Mouse (Mus musculus) heart, embryonic 10.5 days (tissue): Measurements from ENCODE around the gene Tmem170b. TPM values are rescaled to one million over a fixed set of nuclear protein-coding genes. Genes with fewer than 3 reads are reported as not detected.
A peak's percentile ranks its signal among the peaks of the same experiment; 100 is the strongest.

ENCODE experiments used
- DNase-seq: peaks from one replicate; pipeline ENCODE4 v3.0.0-alpha.2; 2017; ENCODE audit warnings: low spot score
- H3K27ac ChIP-seq: fragments of 300-500 bp; sonication (generic); 2 replicates; pipeline ENCODE4 v1.5.1; 2016; ENCODE audit warnings: mild to moderate bottlenecking
- H3K27me3 ChIP-seq: fragments of 300-500 bp; sonication (generic); 2 replicates; pipeline ENCODE4 v1.6.1; 2016; ENCODE audit warnings: mild to moderate bottlenecking; ENCODE audit not compliant: poor library complexity, insufficient read depth, severe bottlenecking
- H3K36me3 ChIP-seq: fragments of 300-500 bp; sonication (generic); 2 replicates; pipeline ENCODE4 v1.6.1; 2016; ENCODE audit warnings: mild to moderate bottlenecking, moderate library complexity
- H3K4me1 ChIP-seq: fragments of 300-500 bp; sonication (generic); 2 replicates; pipeline ENCODE4 v1.6.1; 2016; ENCODE audit warnings: mild to moderate bottlenecking
- H3K4me3 ChIP-seq: fragments of 300-500 bp; sonication (generic); 2 replicates; pipeline ENCODE4 v1.5.1; 2016; ENCODE audit warnings: mild to moderate bottlenecking, moderate library complexity
- H3K9me3 ChIP-seq: fragments of 300-500 bp; sonication (generic); 2 replicates; pipeline ENCODE4 v1.6.1; 2016; ENCODE audit warnings: mild to moderate bottlenecking, moderate library complexity
- WGBS: fragments of 180-500 bp; shearing (Covaris S2); methylation state at CpG from one replicate; pipeline ENCODE4 v1.1.7; 2016; 5-methylcytosine and 5-hydroxymethylcytosine counted together
- polyA plus RNA-seq: library from polyadenylated mRNA; unstranded; fragments of >200 nt; fragmentation: Nextera tagmentation; extraction: Ambion mirVana; gene quantifications from 2 replicates; pipeline ENCODE4 v1.2.1, GENCODE M21; 2016

Gene Tmem170b
- polyA plus RNA-seq: 11.5 and 15.5 TPM in 2 replicates

DNA sequence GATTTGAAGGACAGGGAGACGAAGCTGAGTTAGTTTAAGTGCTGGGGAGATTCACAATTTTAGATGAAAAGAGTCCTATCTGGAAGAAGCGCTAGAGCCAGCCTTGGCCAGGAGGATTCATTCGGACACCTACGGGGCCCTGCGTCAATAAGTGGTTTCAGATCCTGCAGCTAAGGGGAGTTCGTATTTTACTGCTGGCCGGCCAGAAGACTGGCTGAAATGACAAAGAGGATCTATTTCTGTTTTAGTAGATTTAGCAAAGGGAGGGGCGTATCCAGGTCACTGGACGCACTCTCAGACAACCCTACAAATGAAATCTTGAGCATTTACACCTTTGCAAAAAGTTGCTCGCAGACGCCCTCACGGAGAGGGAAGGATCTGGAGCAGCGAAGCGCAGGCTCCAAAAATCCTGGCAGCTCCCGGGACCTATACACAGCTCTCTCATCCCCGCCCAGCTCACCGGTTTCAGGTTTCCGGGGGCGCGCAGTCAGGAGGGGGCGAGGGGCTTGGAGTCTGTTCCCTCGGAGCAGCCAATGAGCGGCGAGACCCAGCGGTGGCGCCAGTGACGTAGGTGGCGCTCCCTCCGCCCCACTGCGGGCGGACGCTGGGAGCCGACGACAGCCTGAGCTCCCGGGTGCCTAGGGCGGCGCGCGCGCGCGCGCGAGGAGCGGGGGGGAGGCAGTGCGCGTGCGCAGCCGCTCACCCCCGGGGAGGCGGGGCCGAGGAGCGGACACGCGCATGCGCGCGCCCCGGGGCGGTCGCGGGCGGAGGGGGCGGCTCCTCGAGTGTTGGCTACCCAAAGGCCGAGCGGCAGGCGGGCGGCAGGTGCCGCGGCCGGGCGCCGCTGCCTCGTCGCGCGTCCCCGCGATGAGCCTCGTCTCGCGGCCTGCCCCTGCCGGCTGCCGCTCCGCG is at the start of gene Tmem170b:
Tmem170b (plus strand) TSS at position 809 of the 912 bp plus-strand sequence.
- under 1% methylated on average over 85 of the region's 87 CpGs for WGBS
- Histone ChIP-seq H3K4me3 (peak within 1 kb of the TSS; percentile 95), H3K4me1 (peaks cover 4% of the 10 kb centered on the region; the same call in 1 of the 2 replicates), H3K27me3 (no peaks in the 10 kb centered on the region), H3K9me3 (no peaks in the 10 kb centered on the region), H3K27ac (peak within 1 kb of the TSS; percentile 98), H3K36me3 (no peaks in the 10 kb centered on the region)
- DNase-seq: peak; percentile 99

DNA sequence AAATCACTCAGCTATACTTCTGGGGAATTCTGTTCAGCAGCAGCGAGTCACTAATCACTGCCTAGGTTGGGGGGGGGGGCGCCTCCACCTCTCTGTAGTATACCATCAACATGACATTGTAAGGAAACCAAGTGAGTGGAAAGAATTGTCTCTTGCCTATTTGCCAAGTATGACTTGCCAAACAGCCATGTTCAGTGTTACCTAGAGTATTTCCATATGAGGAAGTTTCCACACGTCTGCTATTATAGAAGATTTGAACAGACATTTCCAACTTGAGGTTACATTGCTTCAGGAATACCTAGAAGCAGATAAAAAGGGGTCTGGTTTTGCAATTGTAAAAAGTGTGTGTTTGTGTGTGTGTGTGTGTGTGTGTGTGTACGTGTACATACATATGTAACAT is 44.7 kb upstream of the Tmem170b start:
- Histone ChIP-seq H3K36me3 (no peaks in the 10 kb centered on the region), H3K27ac (no peak overlapping the region), H3K4me3 (no peak overlapping the region), H3K4me1 (0 out of 2 replicates have a peak, but pooled peaks cover 2% of the 10 kb centered on the region), H3K9me3 (no peaks in the 10 kb centered on the region), H3K27me3 (peaks cover 8% of the 10 kb centered on the region; the same call in 1 of the 2 replicates)
- WGBS: 90% methylated on average over 4 of the region's 4 CpGs
- no peak for DNase-seq

DNA sequence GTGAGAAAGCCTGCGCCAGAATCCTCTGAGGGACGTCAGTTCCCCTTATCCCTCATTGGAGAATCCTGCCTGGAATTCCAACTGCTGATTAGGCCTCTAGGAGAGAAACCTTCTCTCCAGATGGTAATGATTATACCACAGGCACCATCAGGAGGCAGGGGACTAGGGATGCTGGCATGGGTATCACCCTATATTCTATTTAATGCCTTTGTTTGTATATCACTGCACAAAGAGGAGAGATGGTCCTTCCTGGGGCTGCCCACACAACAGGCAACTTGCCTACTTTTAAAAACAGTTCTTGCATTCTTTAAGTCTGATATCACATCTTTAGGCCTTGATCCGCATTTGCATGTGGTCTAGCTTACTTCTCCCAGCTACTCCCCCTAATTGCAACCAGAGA is 37.3 kb upstream of the Tmem170b start:
- H3K36me3 ChIP-seq: no peaks in the 10 kb centered on the region
- no peaks in the 10 kb centered on the region for H3K9me3 ChIP-seq
- H3K27ac ChIP-seq: no peak overlapping the region
- H3K4me1 ChIP-seq: no peaks in the 10 kb centered on the region
- peaks cover 17% of the 10 kb centered on the region; the same call in 1 of the 2 replicates for H3K27me3 ChIP-seq
- WGBS: 61% methylated on average over 3 of the region's 3 CpGs
- no peak for DNase-seq
- H3K4me3 ChIP-seq: no peak overlapping the region

DNA sequence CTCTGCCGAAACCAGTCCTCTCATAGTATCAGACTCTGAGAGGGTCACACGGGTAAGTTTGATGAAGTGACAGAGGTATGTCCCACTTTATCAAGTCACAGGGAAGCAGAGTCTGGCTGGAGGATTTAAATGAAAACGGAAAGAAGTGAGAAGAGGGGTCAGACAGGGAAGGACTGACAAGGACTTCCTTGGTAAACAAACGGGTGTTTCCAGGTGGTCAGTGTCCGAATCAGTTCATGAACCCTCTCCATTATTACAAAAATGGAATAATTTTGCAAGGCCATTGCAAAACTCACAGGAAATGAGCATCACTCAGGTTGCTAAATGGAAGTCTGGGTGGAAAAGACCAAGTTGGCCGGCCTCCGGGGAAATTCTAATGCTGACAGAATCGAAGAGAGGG is 36.8 kb upstream of the Tmem170b start:
- 65% methylated on average over 8 of the region's 8 CpGs for WGBS

DNA sequence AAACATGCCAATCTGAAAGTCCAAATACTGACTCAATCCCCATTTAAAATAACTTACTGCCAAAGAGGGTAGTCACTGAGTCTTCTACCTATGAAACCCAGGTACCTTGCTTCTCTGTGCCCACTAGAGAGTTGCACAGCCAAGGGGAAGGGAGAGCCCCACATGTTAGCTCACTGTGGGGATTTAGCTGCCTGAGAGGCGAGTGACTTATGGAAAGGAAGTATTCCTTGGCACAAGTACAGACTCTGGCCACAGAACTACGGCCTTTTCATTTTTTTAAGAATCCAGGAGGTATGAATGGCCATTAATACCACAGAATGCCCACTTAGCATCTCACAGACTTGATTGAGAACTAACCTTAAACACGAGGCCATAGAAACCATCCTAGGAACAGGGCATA is 35.9 kb upstream of the Tmem170b start:
- Histone ChIP-seq H3K27me3 (peaks cover 14% of the 10 kb centered on the region; the same call in 1 of the 2 replicates), H3K36me3 (no peaks in the 10 kb centered on the region), H3K4me1 (no peaks in the 10 kb centered on the region), H3K4me3 (no peak overlapping the region), H3K9me3 (no peaks in the 10 kb centered on the region), H3K27ac (no peak overlapping the region)
- whole genome bisulfite sequencing: 76% methylated on average over 3 of the region's 3 CpGs
- no peak for DNase-seq

More for the DNA sequence above, 36.8 kb upstream of the Tmem170b start:
- Histone ChIP-seq H3K27me3 (peaks cover 14% of the 10 kb centered on the region; the same call in 1 of the 2 replicates), H3K4me3 (no peak overlapping the region), H3K4me1 (no peaks in the 10 kb centered on the region), H3K36me3 (no peaks in the 10 kb centered on the region), H3K27ac (no peak overlapping the region), H3K9me3 (no peaks in the 10 kb centered on the region)
- no peak for DNase-seq

DNA sequence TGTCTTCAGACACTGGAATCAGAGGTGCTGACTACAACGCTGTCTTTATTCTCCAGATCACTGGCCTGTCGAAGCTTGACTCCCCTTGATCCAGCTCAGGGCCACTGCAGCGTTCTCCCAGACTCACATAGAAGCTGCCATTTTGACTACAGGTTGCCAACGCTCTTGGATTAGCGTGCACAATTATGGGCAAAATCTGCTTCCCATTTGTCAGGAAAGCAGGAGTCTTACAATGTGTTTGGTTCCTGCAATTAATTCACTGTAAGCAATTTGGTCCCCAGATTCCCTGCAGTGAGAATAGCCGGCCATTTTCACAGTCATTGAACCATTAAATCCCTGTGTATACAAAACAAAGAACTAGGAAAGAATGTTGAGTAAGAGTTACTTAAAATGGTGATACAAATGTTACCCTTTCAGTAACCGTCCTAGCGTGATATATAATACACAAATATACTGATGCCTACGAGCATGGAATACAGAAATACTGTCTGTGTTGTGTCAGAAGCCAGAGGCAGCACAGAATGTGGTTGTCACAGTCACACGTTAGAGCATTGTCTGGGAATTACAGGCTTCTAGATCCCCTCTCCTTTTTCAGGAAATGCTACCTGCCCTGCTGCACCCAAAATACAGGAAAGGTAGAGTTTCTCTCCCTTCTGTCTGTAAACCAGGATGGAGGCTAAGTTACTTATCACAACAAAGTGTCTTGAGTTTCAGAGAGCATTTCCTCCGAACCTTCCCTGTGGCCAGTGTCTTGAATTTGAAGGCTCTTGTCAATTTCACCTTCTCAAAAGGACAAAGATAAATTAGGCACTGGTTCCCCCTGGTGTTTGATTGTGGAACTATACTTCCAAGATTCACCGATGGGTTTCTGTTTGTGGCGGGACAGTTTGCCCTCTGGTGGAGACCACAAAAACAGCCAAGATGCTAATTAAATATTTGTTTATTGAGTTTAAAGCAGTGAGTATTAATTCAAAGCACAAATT is 34.0 kb upstream of the Tmem170b start:
- Histone ChIP-seq H3K4me3 (no peak overlapping the region), H3K27ac (no peak overlapping the region), H3K9me3 (no peaks in the 10 kb centered on the region), H3K4me1 (no peaks in the 10 kb centered on the region), H3K36me3 (no peaks in the 10 kb centered on the region), H3K27me3 (peaks cover 14% of the 10 kb centered on the region; the same call in 1 of the 2 replicates)
- WGBS: 47% methylated on average over 13 of the region's 13 CpGs
- DNase-seq: no peak

DNA sequence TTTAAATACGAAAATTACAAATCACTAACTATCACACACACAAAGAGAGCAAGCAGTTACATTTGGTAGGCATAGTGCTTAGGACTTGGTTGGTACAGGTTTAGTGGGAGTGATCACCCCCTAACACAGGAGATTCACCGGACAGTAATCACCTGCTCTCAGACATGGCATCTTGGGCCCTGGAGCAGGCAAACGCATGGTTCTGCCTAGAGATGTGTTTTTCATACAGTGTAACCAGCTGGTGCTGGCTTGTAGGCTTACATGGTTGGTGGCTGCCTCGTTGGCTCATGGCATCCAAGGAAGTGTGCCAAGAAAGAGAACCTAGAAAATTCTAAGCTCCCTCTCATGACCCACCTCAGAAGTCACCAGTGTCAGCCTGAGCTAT is 33.4 kb upstream of the Tmem170b start:
- Histone ChIP-seq H3K36me3 (no peaks in the 10 kb centered on the region), H3K4me1 (no peaks in the 10 kb centered on the region)

DNA sequence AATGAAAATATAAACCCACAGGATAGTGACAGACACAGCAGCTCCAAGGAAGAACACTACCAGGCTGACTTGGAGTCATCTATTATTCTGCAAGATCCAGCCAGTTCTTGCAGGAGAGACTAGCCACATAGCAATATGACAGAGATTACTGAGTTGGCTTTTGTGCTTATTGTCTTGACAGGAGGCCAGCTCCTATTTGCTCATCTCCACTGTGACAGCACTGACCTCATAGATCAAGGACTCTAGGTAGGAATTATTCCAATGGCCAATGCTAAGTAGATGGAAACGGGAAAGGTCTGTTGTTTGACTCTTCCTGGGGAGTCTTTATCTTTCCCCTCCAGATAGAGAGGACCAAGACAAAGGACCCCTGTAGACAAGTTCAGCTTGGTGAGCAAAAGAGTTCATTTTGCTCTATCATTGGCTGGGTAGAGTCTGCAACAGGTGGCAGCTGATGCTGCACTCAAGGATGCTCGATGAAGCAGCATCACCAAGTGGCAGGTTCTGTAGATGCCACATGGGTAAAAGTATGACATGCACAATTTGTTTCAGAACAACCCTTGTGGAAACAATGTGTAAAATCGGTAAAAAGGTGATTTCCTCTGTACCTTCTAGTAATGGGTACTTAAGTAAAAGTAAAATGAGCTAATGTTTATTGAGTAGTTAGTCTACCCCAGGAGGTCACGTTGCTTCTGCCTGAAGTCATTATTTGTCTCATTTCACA is 32.4 kb upstream of the Tmem170b start:
- Histone ChIP-seq H3K9me3 (no peaks in the 10 kb centered on the region; the same call in 1 of the 2 replicates), H3K36me3 (no peaks in the 10 kb centered on the region), H3K27me3 (peaks cover 14% of the 10 kb centered on the region; the same call in 1 of the 2 replicates), H3K4me3 (no peak overlapping the region), H3K27ac (no peak overlapping the region), H3K4me1 (no peaks in the 10 kb centered on the region)
- WGBS: 47% methylated on average over 4 of the region's 4 CpGs
- no peak for DNase-seq

More for the DNA sequence above, 33.4 kb upstream of the Tmem170b start:
- no peaks in the 10 kb centered on the region; the same call in 1 of the 2 replicates for H3K9me3 ChIP-seq
- H3K4me3 ChIP-seq: no peak overlapping the region
- peaks cover 14% of the 10 kb centered on the region; the same call in 1 of the 2 replicates for H3K27me3 ChIP-seq
- H3K27ac ChIP-seq: no peak overlapping the region
- WGBS: 46% methylated on average over 4 of the region's 4 CpGs
- no peak for DNase-seq

DNA sequence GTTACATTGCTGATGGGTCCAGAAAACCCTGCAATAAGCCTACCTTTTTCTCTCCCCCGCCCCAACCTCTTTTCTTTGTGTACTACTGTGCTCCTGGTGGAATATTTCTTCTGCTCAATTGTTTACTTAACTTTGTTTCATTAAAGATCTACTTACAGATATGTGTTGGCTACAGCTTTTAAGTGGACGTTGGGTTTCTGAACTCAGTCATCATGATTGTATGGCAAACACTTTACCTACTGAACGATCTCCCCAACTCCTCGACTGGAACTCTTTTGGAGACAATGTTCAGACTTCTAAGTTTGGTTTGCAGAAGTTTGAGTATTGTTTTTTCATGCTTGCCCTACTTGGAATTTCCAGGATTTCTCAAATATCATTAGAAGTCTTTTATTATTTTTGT is 24.6 kb upstream of the Tmem170b start:
- 86% methylated on average over 4 of the region's 4 CpGs for WGBS
- no peaks in the 10 kb centered on the region; the same call in 1 of the 2 replicates for H3K9me3 ChIP-seq

DNA sequence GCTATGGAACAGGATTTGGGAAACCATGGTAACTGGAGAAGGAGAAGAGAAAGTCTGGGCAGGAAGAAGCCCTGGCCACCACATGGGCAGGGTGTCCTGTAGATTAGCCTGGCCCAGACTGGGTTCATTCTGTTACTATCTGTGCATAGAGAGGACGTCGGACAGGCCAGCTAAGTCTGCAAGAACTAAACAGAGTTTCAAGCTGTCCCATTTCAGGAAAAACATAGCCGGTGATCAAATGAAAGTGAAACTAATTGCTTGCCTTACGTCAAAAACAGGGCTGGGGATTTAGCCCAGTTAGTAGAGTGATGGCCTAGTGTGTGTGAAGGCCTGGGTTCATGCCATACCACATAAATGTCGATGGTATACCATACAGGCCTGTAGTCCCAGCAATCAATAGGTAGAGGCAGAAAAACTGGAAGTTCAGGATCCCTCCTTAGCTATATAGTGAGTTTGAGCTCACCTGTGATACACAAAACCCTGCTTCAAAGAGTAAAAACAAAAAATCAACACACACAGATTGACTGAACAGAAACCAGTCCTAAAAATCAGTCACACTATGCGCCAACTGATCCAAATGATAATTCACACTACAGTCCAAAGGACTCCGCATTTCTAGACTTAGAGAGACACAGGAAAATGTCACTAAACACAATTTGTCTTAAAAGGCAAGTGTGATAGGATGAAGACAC is 21.9 kb upstream of the Tmem170b start:
- no peak for DNase-seq
- WGBS: 80% methylated on average over 7 of the region's 7 CpGs
- Histone ChIP-seq H3K9me3 (no peaks in the 10 kb centered on the region), H3K4me1 (no peaks in the 10 kb centered on the region), H3K27ac (no peak overlapping the region), H3K36me3 (no peaks in the 10 kb centered on the region), H3K27me3 (no peaks in the 10 kb centered on the region), H3K4me3 (no peak overlapping the region)

More for the DNA sequence above, 24.6 kb upstream of the Tmem170b start:
- no peaks in the 10 kb centered on the region for H3K27me3 ChIP-seq
- no peaks in the 10 kb centered on the region for H3K36me3 ChIP-seq
- H3K4me1 ChIP-seq: no peaks in the 10 kb centered on the region
- no peak overlapping the region for H3K4me3 ChIP-seq
- H3K27ac ChIP-seq: no peak overlapping the region
- DNase-seq: no peak

DNA sequence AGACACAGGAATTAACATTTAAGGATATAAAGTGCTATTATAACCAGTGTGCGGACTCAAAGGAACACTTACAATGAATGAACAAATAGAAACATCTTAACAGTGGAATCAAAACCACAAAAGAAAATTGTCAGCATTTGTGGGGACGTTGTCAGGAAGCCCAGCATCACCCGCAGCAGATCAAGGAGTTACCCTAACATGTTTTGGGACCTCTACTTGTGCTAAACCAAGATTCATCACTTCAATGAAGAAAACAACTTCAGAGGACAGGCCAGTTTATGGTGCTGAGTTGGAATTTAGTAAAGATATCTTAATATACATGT is 21.4 kb upstream of the Tmem170b start:
- no peak for DNase-seq
- Histone ChIP-seq H3K4me1 (no peaks in the 10 kb centered on the region), H3K27me3 (no peaks in the 10 kb centered on the region), H3K27ac (no peak overlapping the region), H3K4me3 (no peak overlapping the region), H3K36me3 (no peaks in the 10 kb centered on the region), H3K9me3 (no peaks in the 10 kb centered on the region)
- WGBS: 83% methylated on average over 3 of the region's 3 CpGs

DNA sequence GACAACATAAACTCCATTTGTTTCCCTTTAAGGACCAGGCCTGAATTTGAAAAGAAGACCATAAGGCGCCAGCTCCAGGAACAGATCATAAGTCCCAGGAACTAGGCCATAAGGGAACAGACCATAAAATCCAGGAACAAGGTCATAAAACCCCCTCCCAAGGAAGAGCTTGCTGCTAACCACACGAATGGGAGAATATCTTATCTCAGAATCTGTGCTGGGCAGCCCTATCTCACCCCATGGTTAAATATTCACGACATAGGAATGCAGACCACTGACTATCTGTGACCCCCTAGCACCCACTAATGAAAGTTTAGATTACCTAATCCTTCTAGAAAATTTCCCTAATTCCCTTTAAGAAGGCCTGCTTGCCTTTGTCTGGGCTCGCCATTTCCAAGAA is 20.8 kb upstream of the Tmem170b start:
- DNase-seq: no peak
- no peaks in the 10 kb centered on the region for H3K27me3 ChIP-seq
- H3K4me3 ChIP-seq: no peak overlapping the region
- no peaks in the 10 kb centered on the region for H3K36me3 ChIP-seq
- no peaks in the 10 kb centered on the region for H3K4me1 ChIP-seq
- 73% methylated on average over 4 of the region's 4 CpGs for WGBS
- no peak overlapping the region for H3K27ac ChIP-seq
- H3K9me3 ChIP-seq: no peaks in the 10 kb centered on the region
